Mouse (Mus musculus) heart, embryonic 15.5 days (tissue): ENCODE measurements around the gene Tcf3. TPM values are rescaled to one million over a fixed set of nuclear protein-coding genes. Genes with fewer than 3 reads are reported as not detected.

Experiments
- ATAC-seq: fragments of 200-750 bp; cut with Nextera tagmentation; replicated peaks from 2 replicates; pipeline ENCODE4 v1.8.0; 2017; ENCODE audit warnings: low read depth, moderate TSS enrichment; ENCODE audit not compliant: insufficient number of reproducible peaks, insufficient read depth, low FRiP score
- H3K27ac ChIP-seq: fragments of 300-500 bp; sonication (generic); 2 replicates; pipeline ENCODE4 v1.5.1; 2015; ENCODE audit warnings: mild to moderate bottlenecking, inconsistent platforms
- H3K27me3 ChIP-seq: fragments of 300-500 bp; sonication (generic); 2 replicates; pipeline ENCODE4 v1.6.1; 2015; ENCODE audit warnings: inconsistent platforms
- H3K36me3 ChIP-seq: fragments of 300-500 bp; sonication (generic); 2 replicates; pipeline ENCODE4 v1.6.1; 2015; ENCODE audit warnings: mild to moderate bottlenecking, inconsistent platforms
- H3K4me1 ChIP-seq: fragments of 300-500 bp; sonication (generic); replicated peaks from 2 replicates; pipeline ENCODE4 v1.6.1; 2015; ENCODE audit warnings: inconsistent platforms
- H3K4me2 ChIP-seq: fragments of 300-500 bp; sonication (generic); 2 replicates; pipeline ENCODE4 v1.6.1; 2015; ENCODE audit warnings: inconsistent platforms, mild to moderate bottlenecking, moderate library complexity
- H3K4me3 ChIP-seq: fragments of 300-500 bp; sonication (generic); 2 replicates; pipeline ENCODE4 v1.5.1; 2015; ENCODE audit warnings: mild to moderate bottlenecking, inconsistent platforms
- H3K9ac ChIP-seq: fragments of 300-500 bp; sonication (generic); 2 replicates; pipeline ENCODE4 v1.6.1; 2015; ENCODE audit warnings: mild to moderate bottlenecking, inconsistent platforms
- H3K9me3 ChIP-seq: fragments of 300-500 bp; sonication (generic); replicated peaks from 2 replicates; pipeline ENCODE4 v1.6.1; 2016; ENCODE audit warnings: inconsistent platforms
- WGBS: fragments of 180-500 bp; shearing (Covaris S2); methylation state at CpG from one replicate; pipeline ENCODE4 v1.1.7; 2015; ENCODE audit warnings: mixed read lengths; 5-methylcytosine and 5-hydroxymethylcytosine counted together
- polyA plus RNA-seq: library from polyadenylated mRNA; unstranded; fragments of >200 nt; fragmentation: Nextera tagmentation; extraction: Ambion mirVana; gene quantifications from 2 replicates; pipeline ENCODE4 v1.2.1, GENCODE M21; 2015

Gene Tcf3
- 41.3 and 67.2 TPM in 2 replicates for polyA plus RNA-seq

GRCm38 (mm10) chr10:80433513-80434232, at the start of gene Tcf3:
Tcf3 (minus strand) TSS chr10:80433647.
- ATAC-seq = peak; percentile 91
- Histone ChIP-seq H3K27me3 (no peaks in the 10 kb centered on the region), H3K36me3 (peaks cover 20% of the 10 kb centered on the region), H3K27ac (peak within 1 kb of the TSS; percentile 86), H3K9me3 (no peaks in the 10 kb centered on the region), H3K4me3 (peak within 1 kb of the TSS; percentile 86), H3K4me1 (peaks cover 35% of the 10 kb centered on the region), H3K9ac (peak within 1 kb of the TSS; percentile 92), H3K4me2 (peak within 1 kb of the TSS; percentile 75)
- under 1% methylated on average over 57 of the region's 61 CpGs for WGBS

- WGBS = 14% methylated on average over 5 of the region's 5 CpGs
- no peaks in the 10 kb centered on the region for H3K9me3 ChIP-seq
- no peaks in the 10 kb centered on the region for H3K36me3 ChIP-seq
- no peak overlapping the region for H3K27ac ChIP-seq
- no peak overlapping the region for H3K4me3 ChIP-seq
- H3K9ac ChIP-seq = no peak overlapping the region
- no peak for ATAC-seq
- H3K4me1 ChIP-seq = 0 out of 2 replicates have a peak, but pooled peaks cover 2% of the 10 kb centered on the region
- no peak overlapping the region for H3K4me2 ChIP-seq
- peaks cover 72% of the 10 kb centered on the region for H3K27me3 ChIP-seq
Observed at GRCm38 (mm10) chr10:80481002-80481401, 47.6 kb upstream of the Tcf3 start.

- Histone ChIP-seq H3K9ac (no peak overlapping the region), H3K27ac (no peak overlapping the region), H3K9me3 (no peaks in the 10 kb centered on the region), H3K4me1 (peaks cover 10% of the 10 kb centered on the region), H3K27me3 (peaks cover 55% of the 10 kb centered on the region), H3K4me2 (no peak overlapping the region), H3K36me3 (no peaks in the 10 kb centered on the region), H3K4me3 (no peak overlapping the region)
- WGBS = 68% methylated on average over 5 of the region's 5 CpGs
- no peak for ATAC-seq
Observed at GRCm38 (mm10) chr10:80478531-80478930, 45.1 kb upstream of the Tcf3 start.

- Histone ChIP-seq H3K4me2 (peak overlapping the region; percentile 92), H3K4me1 (peaks cover 8% of the 10 kb centered on the region), H3K9me3 (no peaks in the 10 kb centered on the region), H3K4me3 (peak overlapping the region; percentile 67), H3K27ac (no peak overlapping the region), H3K9ac (peak overlapping the region; percentile 56), H3K36me3 (no peaks in the 10 kb centered on the region), H3K27me3 (peaks cover 59% of the 10 kb centered on the region)
- WGBS = under 1% methylated on average over 58 of the region's 58 CpGs
- peak; percentile 82 for ATAC-seq
Observed at GRCm38 (mm10) chr10:80475290-80475959, 42.0 kb upstream of the Tcf3 start.

GRCm38 (mm10) chr10:80465066-80465465, 31.6 kb upstream of the Tcf3 start:
- Histone ChIP-seq H3K9ac (no peak overlapping the region), H3K4me2 (no peak overlapping the region), H3K27me3 (peaks cover 11% of the 10 kb centered on the region; the same call in 1 of the 2 replicates), H3K4me1 (peaks cover 17% of the 10 kb centered on the region), H3K4me3 (no peak overlapping the region), H3K9me3 (no peaks in the 10 kb centered on the region), H3K36me3 (no peaks in the 10 kb centered on the region), H3K27ac (peak overlapping the region; percentile 56)
- WGBS = 66% methylated on average over 5 of the region's 5 CpGs
- ATAC-seq = no peak

GRCm38 (mm10) chr10:80464381-80465035, 31.1 kb upstream of the Tcf3 start:
- 10% methylated on average over 19 of the region's 19 CpGs for WGBS
- H3K9ac ChIP-seq = no peak overlapping the region
- H3K4me2 ChIP-seq = peak overlapping the region; percentile 41; the same call in 1 of the 2 replicates
- H3K36me3 ChIP-seq = no peaks in the 10 kb centered on the region
- no peak overlapping the region for H3K4me3 ChIP-seq
- H3K27ac ChIP-seq = peak overlapping the region; percentile 56
- H3K4me1 ChIP-seq = peaks cover 17% of the 10 kb centered on the region
- ATAC-seq = no peak
- no peaks in the 10 kb centered on the region for H3K9me3 ChIP-seq
- peaks cover 6% of the 10 kb centered on the region; the same call in 1 of the 2 replicates for H3K27me3 ChIP-seq

- H3K4me2 ChIP-seq = no peak overlapping the region
- no peaks in the 10 kb centered on the region for H3K9me3 ChIP-seq
- no peak for ATAC-seq
- H3K27me3 ChIP-seq = peaks cover 5% of the 10 kb centered on the region; the same call in 1 of the 2 replicates
- WGBS = 59% methylated on average over 7 of the region's 7 CpGs
- H3K36me3 ChIP-seq = no peaks in the 10 kb centered on the region
- H3K27ac ChIP-seq = no peak overlapping the region
- H3K9ac ChIP-seq = no peak overlapping the region
- peaks cover 17% of the 10 kb centered on the region for H3K4me1 ChIP-seq
- no peak overlapping the region for H3K4me3 ChIP-seq
Observed at GRCm38 (mm10) chr10:80461346-80461745, 27.9 kb upstream of the Tcf3 start.

- Histone ChIP-seq H3K4me3 (no peak overlapping the region), H3K36me3 (no peaks in the 10 kb centered on the region), H3K9me3 (no peaks in the 10 kb centered on the region), H3K9ac (no peak overlapping the region), H3K27ac (no peak overlapping the region), H3K4me2 (no peak overlapping the region), H3K4me1 (peaks cover 17% of the 10 kb centered on the region), H3K27me3 (peaks cover 2% of the 10 kb centered on the region; the same call in 1 of the 2 replicates)
- no peak for ATAC-seq
- WGBS = 61% methylated on average over 4 of the region's 4 CpGs
Observed at GRCm38 (mm10) chr10:80460324-80460723, 26.9 kb upstream of the Tcf3 start.

- ATAC-seq = no peak
Observed at GRCm38 (mm10) chr10:80459671-80460070, 26.2 kb upstream of the Tcf3 start.

GRCm38 (mm10) chr10:80459236-80459635, 25.8 kb upstream of the Tcf3 start:
- Histone ChIP-seq H3K27me3 (no peaks in the 10 kb centered on the region), H3K9me3 (no peaks in the 10 kb centered on the region), H3K4me1 (peaks cover 8% of the 10 kb centered on the region), H3K9ac (no peak overlapping the region), H3K36me3 (no peaks in the 10 kb centered on the region), H3K4me3 (no peak overlapping the region), H3K4me2 (no peak overlapping the region), H3K27ac (no peak overlapping the region)
- no peak for ATAC-seq
- WGBS = 72% methylated on average over 10 of the region's 10 CpGs

More at GRCm38 (mm10) chr10:80459671-80460070, 26.2 kb upstream of the Tcf3 start:
- Histone ChIP-seq H3K9me3 (no peaks in the 10 kb centered on the region), H3K36me3 (no peaks in the 10 kb centered on the region), H3K4me3 (no peak overlapping the region), H3K27me3 (no peaks in the 10 kb centered on the region; the same call in 1 of the 2 replicates), H3K4me1 (peaks cover 11% of the 10 kb centered on the region), H3K9ac (no peak overlapping the region), H3K27ac (no peak overlapping the region), H3K4me2 (no peak overlapping the region)
- 87% methylated on average over 11 of the region's 11 CpGs for WGBS

- no peak for ATAC-seq
- Histone ChIP-seq H3K4me3 (no peak overlapping the region), H3K27me3 (peaks cover 16% of the 10 kb centered on the region), H3K4me1 (no peaks in the 10 kb centered on the region; the same call in 1 of the 2 replicates), H3K27ac (no peak overlapping the region), H3K36me3 (no peaks in the 10 kb centered on the region), H3K4me2 (no peak overlapping the region), H3K9me3 (no peaks in the 10 kb centered on the region), H3K9ac (no peak overlapping the region)
- WGBS = 83% methylated on average over 5 of the region's 5 CpGs
Observed at GRCm38 (mm10) chr10:80455697-80456096, 22.2 kb upstream of the Tcf3 start.
